ENCODE assay signal across 11 mouse cellular contexts in the genomic region with DNA sequence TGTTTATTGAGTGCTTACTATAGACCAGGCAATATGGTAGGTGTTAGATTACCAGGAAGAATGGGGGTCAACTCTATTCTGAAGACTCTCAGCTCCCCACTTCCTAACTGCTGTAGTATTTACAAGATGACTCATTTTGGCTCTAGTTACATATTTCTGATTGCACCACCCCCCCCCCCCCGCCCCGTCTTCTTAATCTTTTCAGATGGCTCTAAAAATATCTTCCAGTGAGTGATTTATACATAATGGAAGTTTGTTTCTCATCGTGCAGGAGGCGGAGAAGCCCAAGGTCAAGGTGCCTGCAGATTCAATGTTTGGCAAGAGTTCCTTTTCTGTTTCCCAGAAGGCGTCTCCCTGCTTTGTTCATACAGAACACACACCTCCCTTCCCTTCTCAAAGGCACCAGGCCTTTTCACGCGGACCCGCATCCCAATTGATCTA.
DNase-seq lines count a peak whose midpoint lies in the region; TF ChIP-seq lines count a peak whose summit lies in the region.
"Had no signal": no experiment of that assay in that cellular context is flagged by ENCODE, and none has a peak within 500 bp of the region (broad histone marks: within the 10 kb centered on the region; RNA-seq: fewer than 3 reads in every experiment).

No protein-coding gene starts in this region.

- no peak overlapping the region for H3K4me3 ChIP-seq in heart, adult 2 months
- no peak overlapping the region for H3K4me3 ChIP-seq in testis, adult 2 months (ENCODE audit: control insufficient read depth, low read depth, low read length)
- H3K4me3 ChIP-seq: limb, embryonic 13.5 days; midbrain, embryonic 13.5 days had no signal

- TF ChIP-seq EP300 in heart, adult 2 months (IDR thresholded peaks at IDR 0.05; ENCODE audit: insufficient read depth, low read depth, low read length): 0 out of 2 replicates have a peak, but pooled peaks have one; percentile 33

- H3K79me2 ChIP-seq in heart, adult 2 months (replicated peaks; ENCODE audit: control insufficient read depth, insufficient read depth, low read length): no peaks in the 10 kb centered on the region

- H3K4me1 ChIP-seq in heart, adult 2 months (ENCODE audit: control insufficient read depth, insufficient read depth, low read length): peaks cover 4% of the 10 kb centered on the region
- no peaks in the 10 kb centered on the region for H3K4me1 ChIP-seq in testis, adult 2 months (ENCODE audit: control insufficient read depth, insufficient read depth, low read length)
- H3K4me1 ChIP-seq: limb, embryonic 13.5 days; midbrain, embryonic 13.5 days had no signal

- H3K27me3 ChIP-seq in heart, adult 2 months (ENCODE audit: control insufficient read depth, insufficient read depth, low read length): no peaks in the 10 kb centered on the region
- H3K27me3 ChIP-seq in testis, adult 2 months (ENCODE audit: control insufficient read depth, insufficient read depth, low read length): no peaks in the 10 kb centered on the region
- H3K27me3 ChIP-seq: limb, embryonic 13.5 days; midbrain, embryonic 13.5 days had no signal

- peak overlapping the region; percentile 50 for H3K27ac ChIP-seq in heart, adult 2 months
- H3K27ac ChIP-seq in testis, adult 2 months (ENCODE audit: control insufficient read depth, insufficient read depth, low read depth, low read length): peak overlapping the region; percentile 59
- H3K27ac ChIP-seq: limb, embryonic 13.5 days; midbrain, embryonic 13.5 days had no signal

- no peak for TF ChIP-seq CTCF in heart, adult 2 months (IDR thresholded peaks at IDR 0.05)
- no peak for TF ChIP-seq CTCF in testis, adult 2 months (IDR thresholded peaks at IDR 0.05; ENCODE audit: control insufficient read depth, insufficient read depth, insufficient replicate concordance, low read depth, low read length)

- no peak for TF ChIP-seq POLR2A in heart, adult 2 months (IDR thresholded peaks at IDR 0.05; ENCODE audit: insufficient read depth, low read depth, low read length)
- no peak for TF ChIP-seq POLR2A in testis, adult 2 months (IDR thresholded peaks at IDR 0.05; ENCODE audit: control insufficient read depth, low read depth, low read length)

- 21% methylated on average over 8 of the region's 8 CpGs for WGBS in heart, adult 2 months

- intact Hi-C loops in heart, adult 2 months (cut with DNase I): no loop called here
- intact Hi-C loops in heart, postnatal 36 days (cut with DNase I): loop anchor here (5.0 kb wide), 1 partner anchor 196 kb away; no protein-coding TSS in a partner anchor

- H3K9ac ChIP-seq in heart, adult 2 months (ENCODE audit: low read depth, low read length): no peak overlapping the region
- H3K9ac ChIP-seq: limb, embryonic 13.5 days; midbrain, embryonic 13.5 days had no signal

- peak in 1 of 2 experiments; percentile 13 for DNase-seq in heart, adult 2 months
- no peak for DNase-seq in heart, postnatal 36 days
- no peak for DNase-seq in testis, postnatal 10 days (ENCODE audit: low spot score)
- DNase-seq in kidney, postnatal 10 days: peak; percentile 28
- DNase-seq in thymus, adult 18-20 months: no peak
- no peak for DNase-seq in gastrocnemius, postnatal 10 days
- no peak for DNase-seq in layer of hippocampus, adult 9-11 months
- DNase-seq: retina, postnatal 1 day had no signal

- H3K36me3 ChIP-seq in heart, adult 2 months (ENCODE audit: control insufficient read depth, insufficient read depth, low read length): 0 out of 2 replicates have a peak, but pooled peaks cover 2% of the 10 kb centered on the region
- no peaks in the 10 kb centered on the region for H3K36me3 ChIP-seq in testis, adult 2 months (ENCODE audit: control insufficient read depth, insufficient read depth, low read length)
- H3K36me3 ChIP-seq: limb, embryonic 13.5 days; midbrain, embryonic 13.5 days had no signal
